ENCODE assay signal across 15 mouse cellular contexts in the genomic region with DNA sequence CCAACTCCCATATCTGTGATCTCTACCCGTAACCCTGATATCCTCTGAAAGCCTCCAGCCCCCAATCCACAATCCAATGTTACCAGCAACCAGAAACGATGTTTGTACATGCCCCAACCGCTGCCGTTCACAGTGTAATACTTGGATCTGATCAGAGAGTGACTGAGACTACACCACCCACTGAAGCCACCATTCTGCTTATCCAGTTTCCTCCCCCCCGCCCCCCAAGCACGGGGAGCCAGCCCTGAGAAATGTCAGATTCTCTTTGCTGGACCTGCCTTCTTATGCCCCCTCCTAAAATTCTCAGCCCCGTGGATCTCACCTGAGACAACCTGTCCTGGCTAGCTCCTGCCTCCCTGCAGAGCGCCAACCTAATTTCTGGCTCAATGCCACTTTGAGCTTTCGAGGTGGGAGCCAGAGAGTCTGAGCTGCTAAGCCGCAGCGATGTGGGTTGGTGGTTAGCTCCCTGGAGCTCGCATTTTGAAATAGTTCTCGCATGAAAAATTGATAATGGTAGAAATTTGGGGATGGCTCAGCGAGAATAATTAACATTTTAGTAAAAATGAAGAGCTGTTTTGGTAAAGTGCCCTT.
DNase-seq lines count a peak whose midpoint lies in the region; ATAC-seq and TF ChIP-seq lines count a peak whose summit lies in the region.
"Had no signal": no experiment of that assay in that cellular context is flagged by ENCODE, and none has a peak within 500 bp of the region (broad histone marks: within the 10 kb centered on the region; RNA-seq: fewer than 3 reads in every experiment).

No protein-coding gene starts in this region.

- peak; percentile 61 for DNase-seq in heart, adult 11 months
- DNase-seq in heart, adult 2 months: no peak
- no peak for DNase-seq in midbrain, embryonic 10.5 days (ENCODE audit: low spot score)
- no peak for DNase-seq in adrenal gland, postnatal 14 days
- DNase-seq: embryo, embryonic 11 days; gastrocnemius, postnatal 10 days; liver, embryonic 13.5 days; lung, postnatal 4 days had no signal

- TF ChIP-seq CTCF in heart, adult 2 months (IDR thresholded peaks at IDR 0.05): no peak

- 63% methylated on average over 14 of the region's 14 CpGs for WGBS in heart, adult 2 months
- WGBS in midbrain, embryonic 16.5 days: 72% methylated on average over 14 of the region's 14 CpGs
- 84% methylated on average over 14 of the region's 14 CpGs for WGBS in midbrain, embryonic 10.5 days

- ATAC-seq in midbrain, embryonic 16.5 days: 0 out of 2 replicates have a peak, but pooled peaks have one; percentile 49
- peak; percentile 39; the same call in 1 of the 2 replicates for ATAC-seq in granulocyte monocyte progenitor cell, adult 5-6 weeks (replicated peaks; ENCODE audit: poor library complexity, severe bottlenecking)
- 0 out of 2 replicates have a peak, but pooled peaks have one; percentile 6 for ATAC-seq in megakaryocyte-erythroid progenitor cell, adult 5-6 weeks (replicated peaks; ENCODE audit: low FRiP score, low TSS enrichment, poor library complexity, severe bottlenecking)
- ATAC-seq in activated CD4-positive, CD25-positive, alpha-beta regulatory T cell, adult 4 months: no peak
- ATAC-seq: CD4-positive, CD25-positive, alpha-beta regulatory T cell, adult 4 months had no signal

- H3K79me2 ChIP-seq in heart, adult 2 months (replicated peaks; ENCODE audit: control insufficient read depth, insufficient read depth, low read length): no peaks in the 10 kb centered on the region

- H3K27me3 ChIP-seq in heart, adult 2 months (ENCODE audit: control insufficient read depth, insufficient read depth, low read length): no peaks in the 10 kb centered on the region
- no peaks in the 10 kb centered on the region for H3K27me3 ChIP-seq in midbrain, embryonic 16.5 days (ENCODE audit: control insufficient read depth, insufficient read depth, low read depth, low read length)
- no peaks in the 10 kb centered on the region for H3K27me3 ChIP-seq in midbrain, embryonic 10.5 days (ENCODE audit: low read depth, poor library complexity, severe bottlenecking)
- H3K27me3 ChIP-seq: forebrain, embryonic 12.5 days had no signal

- no peak for TF ChIP-seq EP300 in heart, adult 2 months (IDR thresholded peaks at IDR 0.05; ENCODE audit: insufficient read depth, low read depth, low read length)

- no peak overlapping the region for H3K4me3 ChIP-seq in heart, adult 2 months
- H3K4me3 ChIP-seq in midbrain, embryonic 16.5 days (ENCODE audit: low read depth, low read length): no peak overlapping the region
- no peak overlapping the region for H3K4me3 ChIP-seq in midbrain, embryonic 10.5 days
- H3K4me3 ChIP-seq: forebrain, embryonic 12.5 days; liver, embryonic 13.5 days had no signal

- intact Hi-C loops in heart, adult 2 months (cut with DNase I): no loop called here

- H3K9ac ChIP-seq in heart, adult 2 months (ENCODE audit: low read depth, low read length): no peak overlapping the region
- no peak overlapping the region for H3K9ac ChIP-seq in midbrain, embryonic 16.5 days (ENCODE audit: low read depth, low read length)
- H3K9ac ChIP-seq: forebrain, embryonic 12.5 days; hindbrain, embryonic 14.5 days; liver, embryonic 13.5 days had no signal

- no peak overlapping the region for H3K27ac ChIP-seq in heart, adult 2 months
- no peak overlapping the region for H3K27ac ChIP-seq in midbrain, embryonic 16.5 days (ENCODE audit: low read length)
- H3K27ac ChIP-seq in midbrain, embryonic 10.5 days (replicated peaks): no peak overlapping the region
- H3K27ac ChIP-seq: forebrain, embryonic 12.5 days; hindbrain, embryonic 14.5 days; liver, embryonic 13.5 days had no signal

- no peaks in the 10 kb centered on the region for H3K4me1 ChIP-seq in heart, adult 2 months (ENCODE audit: control insufficient read depth, insufficient read depth, low read length)
- H3K4me1 ChIP-seq in midbrain, embryonic 16.5 days (ENCODE audit: control insufficient read depth, insufficient read depth, low read length): peaks cover 3% of the 10 kb centered on the region; the same call in 1 of the 2 replicates
- H3K4me1 ChIP-seq in midbrain, embryonic 10.5 days: no peaks in the 10 kb centered on the region
- H3K4me1 ChIP-seq: forebrain, embryonic 12.5 days had no signal

- no peaks in the 10 kb centered on the region for H3K36me3 ChIP-seq in heart, adult 2 months (ENCODE audit: control insufficient read depth, insufficient read depth, low read length)
- H3K36me3 ChIP-seq in midbrain, embryonic 16.5 days (ENCODE audit: control insufficient read depth, insufficient read depth, low read length): no peaks in the 10 kb centered on the region
- H3K36me3 ChIP-seq in midbrain, embryonic 10.5 days: no peaks in the 10 kb centered on the region
- H3K36me3 ChIP-seq: forebrain, embryonic 12.5 days; liver, embryonic 13.5 days had no signal

- no peak for TF ChIP-seq POLR2A in heart, adult 2 months (IDR thresholded peaks at IDR 0.05; ENCODE audit: insufficient read depth, low read depth, low read length)

- H3K4me2 ChIP-seq in midbrain, embryonic 16.5 days (ENCODE audit: low read length): no peak overlapping the region
- H3K4me2 ChIP-seq: forebrain, embryonic 12.5 days; hindbrain, embryonic 14.5 days; liver, embryonic 13.5 days had no signal

- H3K9me3 ChIP-seq in midbrain, embryonic 16.5 days (replicated peaks; ENCODE audit: control insufficient read depth, low read length, poor library complexity, severe bottlenecking): no peaks in the 10 kb centered on the region
- no peaks in the 10 kb centered on the region for H3K9me3 ChIP-seq in midbrain, embryonic 10.5 days (replicated peaks)
- H3K9me3 ChIP-seq: forebrain, embryonic 12.5 days; liver, embryonic 13.5 days had no signal
